Comparison of ENCODE assay signal across 13 mouse cellular contexts in the genomic region with DNA sequence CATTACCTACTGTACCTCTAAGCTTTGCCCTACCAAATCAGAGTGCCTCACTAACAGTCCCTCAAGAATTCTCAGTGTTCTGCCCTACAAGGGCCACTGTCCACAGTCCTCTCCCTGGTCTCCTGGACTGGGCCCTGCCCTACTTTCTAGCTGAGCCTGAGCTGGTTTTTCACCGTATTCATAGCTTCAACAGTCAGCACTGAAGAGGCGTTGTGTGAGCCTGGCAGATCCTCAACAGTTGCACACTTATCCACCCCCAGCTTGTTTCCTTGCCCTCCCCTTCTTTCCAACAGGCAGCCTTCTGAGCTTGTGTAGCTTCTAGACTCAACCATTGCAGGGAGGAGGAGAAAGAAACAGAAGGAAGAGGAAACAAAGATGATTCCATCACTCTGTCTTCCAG.
DNase-seq lines count a peak whose midpoint lies in the region.
"Had no signal": no experiment of that assay in that cellular context is flagged by ENCODE, and none has a peak within 500 bp of the region (broad histone marks: within the 10 kb centered on the region; RNA-seq: fewer than 3 reads in every experiment).

No protein-coding gene starts in this region.

- peak; percentile 88 for DNase-seq in right cerebral cortex, adult 18-20 months
- DNase-seq in right cerebral cortex, postnatal 4 days: no peak
- DNase-seq in layer of hippocampus, adult 8-10 months (ENCODE audit: low spot score in 2 of 2): peak; percentile 55 to 57
- DNase-seq in left cerebral cortex, postnatal 36 days (ENCODE audit: low spot score in 2 of 2): peak; percentile 63 to 74
- DNase-seq in cerebellum, postnatal 10 days: no peak
- no peak for DNase-seq in testis, postnatal 14 days (ENCODE audit: low spot score)
- no peak for DNase-seq in kidney, adult 9 months
- DNase-seq: adrenal gland, postnatal 36 days; cerebellum, adult 8-10 months; heart, postnatal 36 days; lung, embryonic 14.5 days; lung, postnatal 4 days; spleen, adult 18-20 months had no signal

- intact Hi-C loops in left cerebral cortex, postnatal 36 days (cut with DNase I): no loop called here

Comparison
In these comparisons a context has a peak if more than half of its experiments do, and no peak if none do; other contexts are left out.
1. DNase-seq: peak in right cerebral cortex, adult 18-20 months (single experiment), layer of hippocampus, adult 8-10 months (2 of 2) and left cerebral cortex, postnatal 36 days (2 of 2); none in right cerebral cortex, postnatal 4 days (single experiment), cerebellum, postnatal 10 days (0 of 2), testis, postnatal 14 days (single experiment) and kidney, adult 9 months (single experiment).